Mouse (Mus musculus): ENCODE results near the gene Tymp. TPM values are rescaled to one million over a fixed set of nuclear protein-coding genes. Genes with fewer than 3 reads are reported as not detected.
A peak's percentile ranks its signal among the peaks of the same experiment; 100 is the strongest.

Tymp gene
- polyA plus RNA-seq, 2 experiments = 0.56 to 0.70 TPM

- Histone ChIP-seq H3K27me3 (ENCODE audit: control insufficient read depth, insufficient read depth, low read length) (peaks cover 31% of the 10 kb centered on the region), H3K4me3 (ENCODE audit: insufficient read depth in 1 of 2, low read depth in 2 of 2, low read length in 2 of 2) (peak overlapping the region; percentile 23 to 45; a peak in 3 of 4 replicates), H3K27ac (no peak overlapping the region), H3K4me1 (replicated peaks; ENCODE audit: control insufficient read depth in 2 of 2, insufficient read depth in 2 of 2, low read length in 1 of 2) (peaks cover 0 to 2% of the 10 kb centered on the region in 2 experiments; a peak in 1 of 4 replicates), H3K9ac (replicated peaks) (peak overlapping the region; percentile 24; the same call in 1 of the 2 replicates), H3K4me2 (ENCODE audit: low read depth) (peak overlapping the region; percentile 71), H3K36me3 (replicated peaks; ENCODE audit: control insufficient read depth, insufficient read depth, low read depth) (no peaks in the 10 kb centered on the region), H3K9me3 (ENCODE audit: control insufficient read depth, low read length) (no peaks in the 10 kb centered on the region)
- no peak for TF ChIP-seq CTCF (IDR thresholded peaks at IDR 0.05; ENCODE audit: low read depth)
- no peak for TF ChIP-seq EP300 (IDR thresholded peaks at IDR 0.05; ENCODE audit: low read depth)
- DNase-seq (ENCODE audit: low read depth in 3 of 3, low spot score in 3 of 3) (peak in 1 of 3 experiments; percentile 29), ATAC-seq (ENCODE audit: insufficient read depth) (peak; percentile 58; the same call in 1 of the 2 replicates)
- 5% methylated on average over 10 of the region's 10 CpGs for WGBS (ENCODE audit: insufficient replicate concordance)
Observed at GRCm38 (mm10) chr15:89379429-89379828, 2.6 kb upstream of the Tymp start.

DNA sequence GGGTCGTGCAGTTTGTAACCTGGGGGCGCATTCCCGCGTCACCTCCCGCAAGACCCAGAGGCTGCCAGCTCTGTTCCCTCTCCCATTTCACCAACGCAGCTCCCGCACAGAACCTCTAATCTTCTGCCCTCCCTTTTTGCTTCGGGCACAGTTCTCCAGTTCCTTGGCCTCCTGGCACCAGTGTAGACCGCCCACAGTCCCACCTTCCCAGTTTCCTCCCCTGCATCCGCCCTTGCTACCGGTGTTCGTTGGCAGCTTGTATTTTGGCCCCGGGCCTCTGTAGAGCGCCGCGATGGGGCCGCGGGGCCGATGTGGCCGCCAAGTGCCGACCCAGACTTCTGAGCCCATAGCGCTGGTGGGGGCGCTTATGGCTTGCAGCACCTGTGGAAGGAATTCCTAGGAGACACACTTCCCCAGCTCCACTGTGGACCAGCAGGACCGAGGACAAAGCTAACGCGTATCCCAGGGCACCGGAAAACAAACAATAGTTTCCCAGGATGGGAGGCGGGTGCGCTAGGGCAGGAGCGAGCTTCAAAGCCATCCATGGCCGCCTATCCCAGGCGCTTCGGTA lies 2.1 kb upstream of the Tymp start, which contains the start of gene Odf3b:
Gene Odf3b (minus strand): TSS at position 452 of the 571 bp plus-strand sequence.
- no peak for TF ChIP-seq CTCF (IDR thresholded peaks at IDR 0.05; ENCODE audit: low read depth)
- no peak for TF ChIP-seq EP300 (IDR thresholded peaks at IDR 0.05; ENCODE audit: low read depth)
- 1% methylated on average over 33 of the region's 33 CpGs for WGBS (ENCODE audit: insufficient replicate concordance)
- ATAC-seq (ENCODE audit: insufficient read depth) = peak; percentile 20; the same call in 1 of the 2 replicates
- Histone ChIP-seq H3K9ac (replicated peaks) (peak within 1 kb of the TSS; percentile 24), H3K27me3 (ENCODE audit: control insufficient read depth, insufficient read depth, low read length) (peaks cover 31% of the 10 kb centered on the region), H3K4me2 (ENCODE audit: low read depth) (peak within 1 kb of the TSS; percentile 71), H3K36me3 (replicated peaks; ENCODE audit: control insufficient read depth, insufficient read depth, low read depth) (no peaks in the 10 kb centered on the region), H3K4me1 (replicated peaks; ENCODE audit: control insufficient read depth in 2 of 2, insufficient read depth in 2 of 2, low read length in 1 of 2) (peaks cover 0 to 2% of the 10 kb centered on the region in 2 experiments; a peak in 1 of 4 replicates), H3K9me3 (ENCODE audit: control insufficient read depth, low read length) (no peaks in the 10 kb centered on the region), H3K27ac (no peak within 1 kb of the TSS), H3K4me3 (ENCODE audit: insufficient read depth in 1 of 2, low read depth in 2 of 2, low read length in 2 of 2) (peak within 1 kb of the TSS; percentile 23 to 45)
- no peak for DNase-seq (ENCODE audit: low read depth in 3 of 3, low spot score in 3 of 3)

DNA sequence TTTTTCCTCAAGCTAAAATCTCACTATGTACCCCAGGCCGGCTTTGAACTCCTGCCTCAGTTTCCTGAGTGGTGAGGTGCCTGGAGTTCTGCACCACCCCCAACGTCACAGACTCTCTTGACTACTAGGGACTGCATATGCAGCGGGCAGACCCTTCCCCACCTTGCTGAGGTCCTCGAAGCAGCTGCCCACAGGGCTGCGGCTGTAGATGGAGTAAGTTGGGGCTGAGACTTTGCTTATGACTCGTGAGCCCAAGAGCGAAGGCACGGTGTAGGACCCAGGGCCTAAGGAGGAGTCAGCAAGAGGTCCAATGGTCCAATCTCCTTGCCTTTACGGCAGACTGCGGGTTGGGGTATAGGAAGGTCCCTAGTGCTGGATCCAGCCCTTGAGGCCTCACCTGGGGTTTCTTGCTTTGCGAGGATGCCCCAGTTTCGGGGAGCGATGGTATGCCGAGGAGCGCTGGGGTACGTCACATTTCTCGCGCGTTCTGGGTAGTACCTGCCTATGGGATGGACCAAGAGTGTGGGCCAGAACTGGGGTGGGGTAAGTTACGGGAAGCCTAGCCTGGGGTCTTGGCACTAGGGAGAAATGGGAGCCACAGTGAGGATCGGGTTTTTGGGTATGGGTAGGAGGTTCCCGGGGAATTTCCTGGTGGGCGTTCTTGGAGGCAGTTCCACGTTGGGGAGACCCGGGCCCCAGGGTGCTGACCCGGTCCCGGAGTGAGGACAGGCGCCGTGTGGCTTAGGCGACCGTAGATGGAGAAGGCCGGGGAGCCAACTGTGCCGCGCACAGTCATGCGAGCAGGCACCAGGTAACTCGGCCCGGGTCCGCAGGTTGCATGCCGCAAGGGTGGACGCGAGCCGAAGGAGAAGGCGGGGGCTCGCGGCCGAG lies 1.3 kb upstream of the Tymp start:
- Histone ChIP-seq H3K36me3 (replicated peaks; ENCODE audit: control insufficient read depth, insufficient read depth, low read depth) (no peaks in the 10 kb centered on the region), H3K9me3 (ENCODE audit: control insufficient read depth, low read length) (no peaks in the 10 kb centered on the region), H3K9ac (replicated peaks) (no peak overlapping the region; the same call in 1 of the 2 replicates), H3K4me2 (ENCODE audit: low read depth) (peak overlapping the region; percentile 71), H3K27me3 (ENCODE audit: control insufficient read depth, insufficient read depth, low read length) (peaks cover 31% of the 10 kb centered on the region), H3K4me1 (replicated peaks; ENCODE audit: control insufficient read depth in 2 of 2, insufficient read depth in 2 of 2, low read length in 1 of 2) (peaks cover 0 to 2% of the 10 kb centered on the region in 2 experiments; a peak in 1 of 4 replicates), H3K4me3 (ENCODE audit: insufficient read depth in 1 of 2, low read depth in 2 of 2, low read length in 2 of 2) (peak overlapping the region; percentile 23 to 45; a peak in 3 of 4 replicates), H3K27ac (no peak overlapping the region)
- no peak for ATAC-seq (ENCODE audit: insufficient read depth)
- no peak for DNase-seq (ENCODE audit: low read depth in 3 of 3, low spot score in 3 of 3)
- TF ChIP-seq CTCF (IDR thresholded peaks at IDR 0.05; ENCODE audit: low read depth) = no peak
- TF ChIP-seq EP300 (IDR thresholded peaks at IDR 0.05; ENCODE audit: low read depth) = no peak
- WGBS (ENCODE audit: insufficient replicate concordance) = 19% methylated on average over 46 of the region's 46 CpGs

GRCm38 (mm10) chr15:89377362-89377761 lies 523 bp upstream of the Tymp start:
- no peak overlapping the region for H3K9ac ChIP-seq (replicated peaks)
- H3K4me3 ChIP-seq (ENCODE audit: insufficient read depth in 1 of 2, low read depth in 2 of 2, low read length in 2 of 2) = no peak overlapping the region
- no peak overlapping the region; the same call in 1 of the 2 replicates for H3K4me2 ChIP-seq (ENCODE audit: low read depth)
- 11% methylated on average over 18 of the region's 18 CpGs for WGBS (ENCODE audit: insufficient replicate concordance)
- H3K27ac ChIP-seq = no peak overlapping the region
- no peaks in the 10 kb centered on the region for H3K9me3 ChIP-seq (ENCODE audit: control insufficient read depth, low read length)
- peaks cover 2% of the 10 kb centered on the region for H3K36me3 ChIP-seq (replicated peaks; ENCODE audit: control insufficient read depth, insufficient read depth, low read depth)
- peaks cover 31% of the 10 kb centered on the region for H3K27me3 ChIP-seq (ENCODE audit: control insufficient read depth, insufficient read depth, low read length)
- DNase-seq (ENCODE audit: low read depth in 3 of 3, low spot score in 3 of 3) (no peak), ATAC-seq (ENCODE audit: insufficient read depth) (no peak)
- no peak for TF ChIP-seq CTCF (IDR thresholded peaks at IDR 0.05; ENCODE audit: low read depth)
- no peak for TF ChIP-seq EP300 (IDR thresholded peaks at IDR 0.05; ENCODE audit: low read depth)
- peaks cover 0 to 4% of the 10 kb centered on the region in 2 experiments; a peak in 1 of 4 replicates for H3K4me1 ChIP-seq (replicated peaks; ENCODE audit: control insufficient read depth in 2 of 2, insufficient read depth in 2 of 2, low read length in 1 of 2)

DNA sequence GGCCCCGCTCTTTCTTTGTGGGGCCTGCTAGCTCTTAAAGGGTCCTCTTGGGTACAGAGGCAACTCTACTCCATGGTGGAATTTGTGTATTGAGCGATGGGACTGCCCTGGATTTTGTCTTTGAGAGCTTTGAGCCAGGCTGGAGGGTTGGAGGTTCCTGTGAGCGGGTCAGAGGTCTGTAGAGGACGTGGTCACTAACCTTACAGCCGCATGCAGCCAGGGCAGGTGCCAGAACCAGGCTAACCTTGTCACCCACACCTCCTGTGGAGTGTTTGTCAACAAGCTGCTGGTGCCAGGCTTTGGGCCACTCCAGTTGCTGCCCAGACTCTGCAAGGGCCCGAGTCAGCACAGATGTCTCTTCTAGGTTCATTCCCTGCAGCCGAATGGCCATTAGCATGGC lies 799 bp downstream of the Tymp start:
- no peak overlapping the region for H3K4me2 ChIP-seq (ENCODE audit: low read depth)
- DNase-seq (ENCODE audit: low read depth in 3 of 3, low spot score in 3 of 3) = no peak
- H3K4me3 ChIP-seq (ENCODE audit: insufficient read depth in 1 of 2, low read depth in 2 of 2, low read length in 2 of 2) = no peak overlapping the region
- no peak for ATAC-seq (ENCODE audit: insufficient read depth)
- H3K36me3 ChIP-seq (replicated peaks; ENCODE audit: control insufficient read depth, insufficient read depth, low read depth) = peaks cover 16% of the 10 kb centered on the region
- 71% methylated on average over 7 of the region's 7 CpGs for WGBS (ENCODE audit: insufficient replicate concordance)
- peaks cover 31% of the 10 kb centered on the region for H3K27me3 ChIP-seq (ENCODE audit: control insufficient read depth, insufficient read depth, low read length)
- peaks cover 0 to 4% of the 10 kb centered on the region in 2 experiments; a peak in 1 of 4 replicates for H3K4me1 ChIP-seq (replicated peaks; ENCODE audit: control insufficient read depth in 2 of 2, insufficient read depth in 2 of 2, low read length in 1 of 2)
- TF ChIP-seq CTCF (IDR thresholded peaks at IDR 0.05; ENCODE audit: low read depth) = no peak
- TF ChIP-seq EP300 (IDR thresholded peaks at IDR 0.05; ENCODE audit: low read depth) = no peak
- no peak overlapping the region for H3K9ac ChIP-seq (replicated peaks)
- no peaks in the 10 kb centered on the region for H3K9me3 ChIP-seq (ENCODE audit: control insufficient read depth, low read length)
- H3K27ac ChIP-seq = no peak overlapping the region
